Mouse (Mus musculus) megakaryocyte, adult 5-6 weeks (primary cell): Measurements from ENCODE around the gene Klf2. TPM values are rescaled to one million over a fixed set of nuclear protein-coding genes. Genes with fewer than 3 reads are reported as not detected.

ENCODE experiments used
- ATAC-seq: 2 replicates; pipeline ENCODE4 v1.8.0; 2016; ENCODE audit warnings: mild to moderate bottlenecking, inconsistent platforms; ENCODE audit not compliant: poor library complexity, severe bottlenecking
- total RNA-seq, 2 experiments: library from RNA; stranded (forward) in 1 of 2; stranded (reverse) in 1 of 2; fragments of 153-499, 151-499 nt in 1 of 2; fragments of 221-1000, 200-1000 nt in 1 of 2; gene quantifications; 2 replicates each; pipeline versions ENCODE4 v1.2.3 to v1.2.4; 2015 to 2017

Klf2 gene
- total RNA-seq, 2 experiments from 2014 or later: 25.5 to 72.1 TPM

- no peak for ATAC-seq
Observed at GRCm38 (mm10) chr8:72363457-72363856, 44.6 kb downstream of the Klf2 start.

DNA sequence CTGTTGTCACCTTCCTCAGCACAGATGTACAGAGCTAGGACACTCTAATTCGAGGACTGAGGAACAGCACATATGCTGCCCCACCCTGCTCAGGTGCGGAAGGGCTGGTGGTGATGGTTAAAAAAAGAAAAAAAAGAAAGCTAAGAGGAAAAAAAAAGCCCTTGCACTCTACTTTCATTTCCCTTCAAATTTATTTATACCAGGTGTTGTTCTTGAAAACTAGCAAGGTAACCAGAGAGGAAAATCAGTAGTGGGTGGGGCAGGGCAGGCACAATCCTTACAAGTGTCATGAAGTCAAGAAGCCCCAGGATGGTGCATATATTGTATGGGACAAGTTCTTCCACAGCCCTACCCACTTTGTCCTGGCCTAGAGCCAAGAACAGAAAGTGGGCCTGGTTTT, 46.2 kb downstream of the Klf2 start:
- ATAC-seq: no peak

DNA sequence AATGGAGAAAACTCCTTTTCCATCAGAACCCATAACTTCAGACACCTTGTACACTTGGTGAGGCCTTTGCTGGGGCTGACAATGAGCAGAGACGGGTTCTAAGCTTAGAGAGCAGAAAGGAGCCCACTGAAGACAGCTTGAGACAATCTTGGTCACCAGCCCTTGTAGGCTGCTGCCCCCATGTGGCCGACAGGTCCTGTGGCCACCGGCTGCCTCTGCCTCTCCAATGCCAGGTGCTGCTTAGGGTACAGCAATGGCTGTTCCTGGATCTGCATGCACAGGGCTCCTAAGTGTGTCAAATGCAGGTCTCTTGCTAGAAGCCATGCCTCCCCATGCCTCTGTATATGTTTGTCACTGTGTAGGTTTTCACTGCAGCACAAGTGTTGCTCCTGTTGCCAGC, 47.0 kb downstream of the Klf2 start:
- ATAC-seq: peak; percentile 84

DNA sequence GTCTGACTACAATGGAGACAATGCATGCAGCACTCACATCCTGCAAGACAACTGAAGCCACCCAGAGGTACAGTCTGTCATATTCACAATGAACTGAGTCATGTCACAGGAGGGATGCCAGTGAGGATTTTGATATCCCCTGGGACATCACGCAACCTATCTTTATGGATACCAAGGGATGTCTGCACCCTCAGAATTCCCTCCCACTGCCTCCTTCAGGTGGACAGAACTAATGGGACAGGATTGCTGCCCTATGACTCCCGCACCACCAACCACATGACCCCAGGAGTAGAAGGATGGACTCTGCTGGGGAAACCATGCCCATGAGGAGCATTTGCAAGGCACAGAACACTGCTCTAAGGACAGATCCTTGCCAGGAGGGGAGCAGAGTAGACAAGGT, 47.6 kb downstream of the Klf2 start:
- no peak for ATAC-seq

Other genes with a start within 250 kb of the Klf2 start
- gene Olfr373, start 235.9 kb upstream of the Klf2 start, total RNA-seq (2015): not detected in 2 replicates
- gene Olfr373, start 235.9 kb upstream of the Klf2 start, total RNA-seq (2017): not detected in 2 replicates
- not detected in 2 replicates for gene Olfr374, start 212.0 kb upstream of the Klf2 start, total RNA-seq (2015)
- not detected in 2 replicates for gene Olfr374, start 212.0 kb upstream of the Klf2 start, total RNA-seq (2017)
- gene Tpm4, start 184.1 kb upstream of the Klf2 start, total RNA-seq (2015): 301 and 308 TPM in 2 replicates
- gene Tpm4, start 184.1 kb upstream of the Klf2 start, total RNA-seq (2017): 515 and 545 TPM in 2 replicates
- gene Rab8a, start 157.8 kb upstream of the Klf2 start, total RNA-seq (2015): 63.8 and 66.5 TPM in 2 replicates
- gene Rab8a, start 157.8 kb upstream of the Klf2 start, total RNA-seq (2017): 436 and 580 TPM in 2 replicates
- 8.3 and 12.3 TPM in 2 replicates for gene Hsh2d, start 129.4 kb upstream of the Klf2 start, total RNA-seq (2015)
- 6.7 and 6.9 TPM in 2 replicates for gene Hsh2d, start 129.4 kb upstream of the Klf2 start, total RNA-seq (2017)
- 0.21 TPM in 1 of 2 replicates, not detected in the other for gene Cib3, start 106.2 kb upstream of the Klf2 start, total RNA-seq (2015)
- gene Cib3, start 106.2 kb upstream of the Klf2 start, total RNA-seq (2017): 0.16 and 0.55 TPM in 2 replicates
- not detected in 2 replicates for gene Gm11034, start 105.4 kb upstream of the Klf2 start, total RNA-seq (2015)
- gene Gm11034, start 105.4 kb upstream of the Klf2 start, total RNA-seq (2017): not detected in 2 replicates
- gene Fam32a, start 99.3 kb upstream of the Klf2 start, total RNA-seq (2015): 68.0 and 69.3 TPM in 2 replicates
- 57.1 and 62.0 TPM in 2 replicates for gene Fam32a, start 99.3 kb upstream of the Klf2 start, total RNA-seq (2017)
- 91.5 and 106 TPM in 2 replicates for gene Ap1m1, start 79.0 kb upstream of the Klf2 start, total RNA-seq (2015)
- 53.1 and 76.1 TPM in 2 replicates for gene Ap1m1, start 79.0 kb upstream of the Klf2 start, total RNA-seq (2017)
- gene Gm10282, start 13.8 kb upstream of the Klf2 start, total RNA-seq (2015): 40.0 and 43.6 TPM in 2 replicates
- gene Gm10282, start 13.8 kb upstream of the Klf2 start, total RNA-seq (2017): 40.6 and 43.1 TPM in 2 replicates
- gene Eps15l1, start 102.4 kb downstream of the Klf2 start, total RNA-seq (2015): 45.7 and 53.4 TPM in 2 replicates
- gene Eps15l1, start 102.4 kb downstream of the Klf2 start, total RNA-seq (2017): 41.9 and 46.5 TPM in 2 replicates
- 0.62 TPM in 1 of 2 replicates, not detected in the other for gene Calr3, start 124.8 kb downstream of the Klf2 start, total RNA-seq (2015)
- 0.49 TPM in 1 of 2 replicates, not detected in the other for gene Calr3, start 124.8 kb downstream of the Klf2 start, total RNA-seq (2017)
- 0.89 and 1.5 TPM in 2 replicates for gene 1700030K09Rik, start 124.8 kb downstream of the Klf2 start, total RNA-seq (2015)
- 2.8 and 3.0 TPM in 2 replicates for gene 1700030K09Rik, start 124.8 kb downstream of the Klf2 start, total RNA-seq (2017)
- 55.9 and 63.0 TPM in 2 replicates for gene Cherp, start 156.2 kb downstream of the Klf2 start, total RNA-seq (2015)
- gene Cherp, start 156.2 kb downstream of the Klf2 start, total RNA-seq (2017): 5.9 and 21.8 TPM in 2 replicates
- gene Slc35e1, start 173.6 kb downstream of the Klf2 start, total RNA-seq (2015): 50.7 and 54.0 TPM in 2 replicates
- 45.7 and 49.9 TPM in 2 replicates for gene Slc35e1, start 173.6 kb downstream of the Klf2 start, total RNA-seq (2017)
- 6.6 and 6.8 TPM in 2 replicates for gene Med26, start 229.2 kb downstream of the Klf2 start, total RNA-seq (2015)
- gene Med26, start 229.2 kb downstream of the Klf2 start, total RNA-seq (2017): 4.2 and 4.7 TPM in 2 replicates